Mouse (Mus musculus) heart, embryonic 11.5 days (tissue): Measurements from ENCODE around the gene Ssbp4. TPM values are rescaled to one million over a fixed set of nuclear protein-coding genes. Genes with fewer than 3 reads are reported as not detected.

ENCODE experiments used
- ATAC-seq: fragments of 200-750 bp; cut with Nextera tagmentation; replicated peaks from 2 replicates; pipeline ENCODE4 v1.8.0; 2017; ENCODE audit warnings: moderate library complexity; ENCODE audit not compliant: insufficient number of reproducible peaks, low FRiP score, low TSS enrichment
- H3K27ac ChIP-seq: fragments of 300-500 bp; sonication (generic); 2 replicates; pipeline ENCODE4 v1.5.1; 2014; ENCODE audit warnings: mild to moderate bottlenecking, low read depth, low read length
- H3K27me3 ChIP-seq: fragments of 300-500 bp; sonication (generic); 2 replicates; pipeline ENCODE4 v1.6.1; 2014; ENCODE audit warnings: mild to moderate bottlenecking, low read length, mixed read lengths; ENCODE audit not compliant: control insufficient read depth, insufficient read depth
- H3K36me3 ChIP-seq: fragments of 300-500 bp; sonication (generic); 2 replicates; pipeline ENCODE4 v1.6.1; 2014; ENCODE audit warnings: mild to moderate bottlenecking, low read length, moderate library complexity, mixed read lengths; ENCODE audit not compliant: control insufficient read depth, insufficient read depth
- H3K4me1 ChIP-seq: fragments of 300-500 bp; sonication (generic); 2 replicates; pipeline ENCODE4 v1.6.1; 2014; ENCODE audit warnings: low read length; ENCODE audit not compliant: control insufficient read depth, insufficient read depth
- H3K4me2 ChIP-seq: fragments of 300-500 bp; sonication (generic); 2 replicates; pipeline ENCODE4 v1.6.1; 2014; ENCODE audit warnings: mild to moderate bottlenecking, moderate library complexity
- H3K4me3 ChIP-seq: fragments of 300-500 bp; sonication (generic); 2 replicates; pipeline ENCODE4 v1.5.1; 2014; ENCODE audit warnings: low read depth, low read length
- H3K9ac ChIP-seq: fragments of 300-500 bp; sonication (generic); 2 replicates; pipeline ENCODE4 v1.6.1; 2014; ENCODE audit warnings: mild to moderate bottlenecking, low read depth, low read length, moderate library complexity
- H3K9me3 ChIP-seq: fragments of 300-500 bp; sonication (generic); replicated peaks from 2 replicates; pipeline ENCODE4 v1.6.1; 2016; ENCODE audit warnings: low read length; ENCODE audit not compliant: control insufficient read depth
- WGBS: fragments of 180-500 bp; shearing (Covaris S2); extraction: QIAGEN DNeasy Blood & Tissue Kit; methylation state at CpG from one replicate; pipeline ENCODE4 v1.1.7; 2014; ENCODE audit not compliant: insufficient replicate concordance; 5-methylcytosine and 5-hydroxymethylcytosine counted together
- polyA plus RNA-seq: library from polyadenylated mRNA; unstranded; fragments of >200 nt; fragmentation: Nextera tagmentation; extraction: Ambion mirVana; gene quantifications from 2 replicates; pipeline ENCODE4 v1.2.1, GENCODE M21; 2014

Ssbp4 gene
- polyA plus RNA-seq, 1 experiment from 2014 or later = 78.9 TPM

DNA sequence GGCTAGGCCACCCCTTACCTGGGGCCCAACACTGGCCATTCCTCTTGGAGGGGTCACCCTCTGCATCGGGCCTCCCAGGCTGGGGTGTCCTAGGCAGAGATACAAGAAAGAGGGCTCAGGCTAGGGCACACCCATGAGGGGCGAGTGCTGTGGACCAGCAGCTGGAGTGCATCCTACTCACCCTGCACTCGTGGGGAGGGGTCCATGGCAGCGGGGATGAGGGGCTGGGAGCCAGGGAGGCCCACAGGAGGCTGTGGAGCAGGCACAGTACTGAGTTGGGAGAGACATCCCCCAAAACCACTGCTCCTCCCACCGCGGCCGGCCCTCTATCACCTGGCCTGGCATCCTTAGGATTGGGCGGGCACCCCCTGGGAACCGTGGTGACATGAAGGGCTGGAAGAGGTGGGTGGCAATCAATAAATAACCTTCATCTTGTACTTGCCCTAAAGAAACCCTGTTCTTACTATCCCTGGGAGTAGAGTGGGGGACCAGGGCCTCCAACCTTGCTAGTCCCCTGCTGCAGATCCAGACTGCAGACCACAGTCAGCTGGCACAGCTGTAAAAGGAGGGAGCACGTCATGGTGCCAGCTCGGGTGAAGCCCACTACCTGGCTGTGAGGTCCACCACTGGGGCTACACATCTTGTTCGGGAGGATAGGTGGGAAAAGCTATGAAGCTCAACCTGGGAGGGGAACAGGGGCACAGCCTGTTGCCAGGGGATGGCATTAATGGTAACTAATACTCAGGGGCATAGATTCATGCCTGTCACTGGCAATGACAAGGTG lies 9.0 kb downstream of the Ssbp4 start:
- H3K4me1 ChIP-seq = peaks cover 46% of the 10 kb centered on the region
- H3K27ac ChIP-seq = no peak overlapping the region
- H3K36me3 ChIP-seq = peaks cover 9% of the 10 kb centered on the region; the same call in 1 of the 2 replicates

DNA sequence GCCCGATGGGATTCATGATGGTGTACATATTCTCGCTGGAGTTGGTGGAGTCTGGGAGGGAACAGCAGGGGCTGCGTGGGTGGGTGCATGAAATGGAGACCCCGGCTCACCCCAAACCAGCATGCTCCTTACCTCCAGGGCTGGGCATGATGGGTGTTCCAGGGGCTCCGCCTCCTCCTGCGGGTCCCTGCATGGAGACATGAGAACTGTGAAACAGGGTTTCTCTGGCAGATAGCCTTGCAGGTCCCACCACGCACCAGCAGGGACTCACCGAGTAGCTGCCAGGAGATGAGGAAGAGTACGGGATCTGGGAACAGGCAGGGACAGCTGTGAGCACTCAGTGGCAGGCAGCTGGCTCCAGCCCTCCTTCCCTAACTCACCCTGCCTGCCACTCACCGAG lies 9.9 kb downstream of the Ssbp4 start:
- Histone ChIP-seq H3K4me1 (peaks cover 46% of the 10 kb centered on the region), H3K9me3 (0 out of 2 replicates have a peak, but pooled peaks cover 2% of the 10 kb centered on the region), H3K27me3 (no peaks in the 10 kb centered on the region), H3K27ac (no peak overlapping the region), H3K4me3 (peak overlapping the region; percentile 52), H3K9ac (peak overlapping the region; percentile 75; the same call in 1 of the 2 replicates), H3K36me3 (peaks cover 9% of the 10 kb centered on the region; the same call in 1 of the 2 replicates), H3K4me2 (peak overlapping the region; percentile 76)
- 22% methylated on average over 10 of the region's 10 CpGs for WGBS
- ATAC-seq = no peak

More for the DNA sequence above, 9.0 kb downstream of the Ssbp4 start:
- 85% methylated on average over 12 of the region's 12 CpGs for WGBS
- Histone ChIP-seq H3K9me3 (0 out of 2 replicates have a peak, but pooled peaks cover 2% of the 10 kb centered on the region), H3K4me3 (no peak overlapping the region), H3K9ac (no peak overlapping the region), H3K4me2 (no peak overlapping the region), H3K27me3 (no peaks in the 10 kb centered on the region)
- no peak for ATAC-seq

DNA sequence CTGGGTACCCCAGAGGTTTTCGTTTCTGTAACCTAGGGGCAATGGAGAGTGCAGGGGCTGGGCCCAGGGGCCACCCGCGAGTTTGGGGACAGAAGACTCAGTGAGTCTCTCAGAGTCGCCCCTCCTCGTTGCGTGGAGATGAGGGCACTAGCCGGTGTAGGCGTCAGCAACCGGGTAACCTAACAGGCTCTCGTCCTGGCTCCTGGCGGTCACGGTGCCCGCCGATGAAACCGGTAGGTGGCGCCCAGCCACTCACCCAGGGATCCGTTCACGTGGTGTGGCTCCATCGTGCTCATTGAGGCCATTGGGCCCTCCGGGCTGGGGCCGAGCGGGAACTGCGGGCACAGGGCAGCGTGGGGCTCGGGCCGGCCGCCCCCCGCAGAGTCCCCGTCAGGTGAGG lies 10.4 kb downstream of the Ssbp4 start:
- H3K27me3 ChIP-seq = no peaks in the 10 kb centered on the region
- peaks cover 50% of the 10 kb centered on the region for H3K4me1 ChIP-seq
- H3K9ac ChIP-seq = peak overlapping the region; percentile 75
- H3K36me3 ChIP-seq = peaks cover 9% of the 10 kb centered on the region; the same call in 1 of the 2 replicates
- WGBS = 6% methylated on average over 29 of the region's 29 CpGs
- peak overlapping the region; percentile 18; the same call in 1 of the 2 replicates for H3K27ac ChIP-seq
- 0 out of 2 replicates have a peak, but pooled peaks cover 2% of the 10 kb centered on the region for H3K9me3 ChIP-seq
- peak overlapping the region; percentile 52 for H3K4me3 ChIP-seq
- peak overlapping the region; percentile 76 for H3K4me2 ChIP-seq
- 0 out of 2 replicates have a peak, but pooled peaks have one; percentile 1 for ATAC-seq

DNA sequence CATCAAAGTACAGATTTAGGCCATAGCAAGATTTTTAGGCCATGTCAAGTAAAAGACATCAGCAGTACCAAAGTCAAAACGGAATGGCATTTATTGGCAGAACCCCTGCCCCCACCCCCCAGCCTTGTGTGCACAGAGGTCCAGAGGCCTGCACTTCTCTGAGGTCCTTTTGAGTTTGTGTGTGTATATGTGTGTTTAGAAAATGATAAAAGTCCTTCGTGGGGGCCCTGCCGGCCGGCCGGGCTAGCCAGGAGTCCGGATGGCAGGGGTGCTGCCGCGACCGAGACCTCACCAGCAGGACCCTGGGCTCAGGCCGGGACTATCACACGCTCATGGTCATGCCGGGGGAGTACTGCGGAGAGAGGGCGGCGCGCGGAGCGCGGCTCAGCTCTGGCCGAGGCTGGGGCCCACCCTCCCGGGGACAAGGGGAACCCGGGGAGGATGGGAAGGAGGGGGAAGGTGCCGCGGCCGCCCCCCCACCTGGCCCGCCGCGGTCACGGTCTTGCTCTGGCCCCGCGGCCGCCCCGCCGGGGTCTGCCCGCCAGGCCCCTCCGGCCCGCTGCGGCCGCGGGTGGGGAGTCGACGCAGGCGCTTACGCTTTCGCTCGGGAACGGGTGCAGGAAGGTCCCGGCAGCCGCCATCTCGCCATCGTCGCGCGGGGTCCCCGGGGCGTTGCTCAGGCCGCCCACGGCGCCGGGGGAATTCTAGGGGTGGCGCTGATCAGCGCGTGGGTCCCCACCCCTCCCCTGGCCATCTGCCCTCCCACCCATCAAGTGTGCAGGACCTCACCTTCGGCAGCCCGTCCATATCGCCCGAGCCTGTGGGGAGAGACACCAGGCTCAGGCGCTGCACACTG lies 11.0 kb downstream of the Ssbp4 start:
- Histone ChIP-seq H3K4me3 (peak overlapping the region; percentile 52), H3K9me3 (0 out of 2 replicates have a peak, but pooled peaks cover 2% of the 10 kb centered on the region), H3K27me3 (no peaks in the 10 kb centered on the region), H3K36me3 (peaks cover 9% of the 10 kb centered on the region; the same call in 1 of the 2 replicates), H3K9ac (peak overlapping the region; percentile 75), H3K4me1 (peaks cover 57% of the 10 kb centered on the region), H3K4me2 (peak overlapping the region; percentile 76), H3K27ac (peak overlapping the region; percentile 18)
- WGBS = 11% methylated on average over 63 of the region's 68 CpGs
- no peak for ATAC-seq

DNA sequence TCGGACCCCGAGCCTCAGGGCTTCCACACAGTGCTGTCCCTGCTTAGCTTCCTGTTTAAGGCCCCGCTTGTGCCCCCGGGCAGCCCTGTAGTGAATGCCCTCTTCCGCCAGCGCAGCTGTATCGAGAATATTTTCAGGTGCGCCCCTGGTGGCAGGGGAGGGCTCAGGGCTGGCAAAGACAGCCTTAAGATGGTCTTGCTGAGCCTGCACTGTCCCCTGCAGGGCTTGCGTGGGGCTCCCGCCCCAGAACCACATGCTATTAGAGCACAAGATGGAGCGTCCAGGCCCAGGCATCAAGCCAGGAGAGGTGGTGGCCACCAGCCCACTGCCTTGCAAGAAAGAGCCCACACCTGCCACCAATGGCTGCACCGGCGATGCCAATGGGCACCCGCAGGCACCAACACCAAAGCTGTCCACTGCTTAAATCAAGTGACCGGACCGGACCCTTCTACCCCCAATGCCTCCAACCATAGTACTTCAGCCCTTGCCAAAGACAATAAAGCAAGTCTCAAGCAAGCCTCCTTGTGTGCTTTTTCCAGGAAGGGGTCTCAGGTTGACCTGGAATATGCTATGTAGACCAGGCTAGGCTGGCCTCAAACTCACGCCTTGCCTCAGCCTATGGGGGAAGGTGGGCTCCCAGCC lies 11.8 kb downstream of the Ssbp4 start:
- H3K27me3 ChIP-seq = no peaks in the 10 kb centered on the region
- no peaks in the 10 kb centered on the region for H3K9me3 ChIP-seq
- H3K4me1 ChIP-seq = peaks cover 58% of the 10 kb centered on the region
- no peak overlapping the region for H3K27ac ChIP-seq
- no peak overlapping the region for H3K9ac ChIP-seq
- WGBS = 83% methylated on average over 17 of the region's 17 CpGs
- no peak for ATAC-seq
- peaks cover 9% of the 10 kb centered on the region; the same call in 1 of the 2 replicates for H3K36me3 ChIP-seq
- H3K4me2 ChIP-seq = peak overlapping the region; percentile 76
- H3K4me3 ChIP-seq = peak overlapping the region; percentile 52

DNA sequence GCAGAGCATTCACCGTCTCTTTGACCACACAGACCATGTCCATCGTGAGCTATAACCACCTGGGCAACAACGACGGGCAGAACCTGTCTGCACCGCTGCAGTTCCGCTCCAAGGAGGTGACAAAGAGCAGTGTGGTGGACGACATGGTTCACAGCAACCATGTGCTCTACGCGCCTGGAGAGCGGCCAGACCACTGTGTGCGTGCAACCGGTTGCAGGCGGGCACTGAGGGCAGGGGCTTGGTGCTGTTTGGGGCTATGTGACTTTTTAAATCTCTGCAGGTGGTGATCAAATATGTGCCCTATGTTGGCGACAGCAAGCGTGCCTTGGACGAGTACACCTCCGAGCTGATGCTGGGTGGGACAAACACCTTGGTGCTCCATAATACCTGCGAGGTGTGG lies 12.5 kb downstream of the Ssbp4 start:
- Histone ChIP-seq H3K36me3 (peaks cover 14% of the 10 kb centered on the region), H3K4me3 (no peak overlapping the region), H3K27me3 (no peaks in the 10 kb centered on the region), H3K9ac (no peak overlapping the region), H3K27ac (no peak overlapping the region), H3K4me1 (peaks cover 58% of the 10 kb centered on the region), H3K4me2 (no peak overlapping the region), H3K9me3 (no peaks in the 10 kb centered on the region)
- 89% methylated on average over 18 of the region's 18 CpGs for WGBS
- ATAC-seq = no peak

DNA sequence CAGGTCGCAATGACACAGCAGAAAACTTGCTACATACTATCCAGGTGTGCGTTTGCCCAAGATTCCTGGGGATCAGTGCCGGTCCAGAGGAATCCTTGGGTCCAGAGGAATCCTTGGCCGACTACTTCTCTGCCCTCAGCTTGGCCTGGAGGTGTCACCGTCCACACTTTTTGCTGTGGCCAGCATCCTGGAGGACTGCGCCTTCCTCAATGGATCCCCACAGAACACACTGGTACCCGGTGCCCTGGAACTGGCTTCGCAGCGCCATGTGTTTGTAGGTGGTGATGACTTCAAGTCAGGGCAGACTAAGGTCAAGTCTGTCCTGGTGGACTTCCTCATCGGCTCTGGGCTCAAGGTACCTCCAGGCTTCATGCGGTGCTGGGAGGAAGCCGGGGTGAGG lies 12.9 kb downstream of the Ssbp4 start:
- Histone ChIP-seq H3K4me1 (peaks cover 54% of the 10 kb centered on the region), H3K27ac (no peak overlapping the region), H3K4me3 (no peak overlapping the region; the same call in 1 of the 2 replicates), H3K27me3 (no peaks in the 10 kb centered on the region), H3K9me3 (no peaks in the 10 kb centered on the region), H3K36me3 (peaks cover 14% of the 10 kb centered on the region), H3K4me2 (peak overlapping the region; percentile 91), H3K9ac (no peak overlapping the region)
- 92% methylated on average over 12 of the region's 12 CpGs for WGBS
- no peak for ATAC-seq
